Mouse (Mus musculus) layer of hippocampus, postnatal 36 days (tissue): ENCODE measurements around the gene Gm21970. TPM values are rescaled to one million over a fixed set of nuclear protein-coding genes. Genes with fewer than 3 reads are reported as not detected.

ENCODE experiments used
- DNase-seq, 2 experiments: peaks; one replicate each; pipeline ENCODE4 v3.0.0; 2022
- total RNA-seq, 2 experiments: library from RNA; stranded (reverse); gene quantifications; 2 replicates each; pipeline ENCODE4 v1.2.3; 2021

The Gm21970 gene
- not detected for total RNA-seq

DNA sequence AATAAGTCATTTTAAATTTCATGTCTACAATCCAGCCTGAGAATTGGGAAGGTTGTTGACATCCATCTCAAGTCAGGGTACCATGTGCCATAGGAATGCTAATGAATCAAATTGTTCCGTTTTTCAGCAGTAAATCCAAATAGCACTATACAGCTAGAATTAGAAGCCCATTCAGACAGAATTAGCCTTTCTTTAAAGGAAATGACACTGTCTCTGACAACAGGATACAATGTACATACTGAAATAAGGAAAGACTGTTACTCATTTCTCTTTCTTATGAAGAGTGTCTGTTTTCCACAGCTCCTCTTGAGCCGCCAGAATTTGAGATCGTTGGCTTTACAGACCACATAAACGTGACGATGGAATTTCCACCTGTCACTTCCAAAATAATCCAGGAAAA is at the start of gene Gm21970:
Gene Gm21970 (plus strand): TSS at position 301 of the 400 bp plus-strand sequence.
- no peak for DNase-seq

DNA sequence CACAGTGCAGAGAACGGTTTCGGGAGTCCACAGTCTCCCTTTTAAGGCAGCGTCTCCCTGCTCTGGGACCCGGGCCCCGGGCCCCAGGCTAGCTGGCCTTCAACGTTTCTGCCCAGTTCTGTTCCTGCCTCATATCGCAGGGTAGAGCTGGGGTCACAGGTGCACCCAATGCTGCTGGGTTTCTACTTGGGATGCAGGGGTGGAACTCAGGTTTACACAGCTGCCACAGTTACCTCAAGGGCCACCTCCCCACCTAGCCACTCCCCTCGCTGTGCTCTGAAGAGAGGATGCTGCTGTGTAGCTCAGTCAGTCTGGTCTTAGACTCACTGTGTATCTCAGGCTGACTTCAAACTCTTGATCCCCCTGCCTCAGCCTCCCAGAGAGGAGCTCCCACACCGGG is 45.0 kb upstream of the Gm21970 start:
- DNase-seq: no peak

DNA sequence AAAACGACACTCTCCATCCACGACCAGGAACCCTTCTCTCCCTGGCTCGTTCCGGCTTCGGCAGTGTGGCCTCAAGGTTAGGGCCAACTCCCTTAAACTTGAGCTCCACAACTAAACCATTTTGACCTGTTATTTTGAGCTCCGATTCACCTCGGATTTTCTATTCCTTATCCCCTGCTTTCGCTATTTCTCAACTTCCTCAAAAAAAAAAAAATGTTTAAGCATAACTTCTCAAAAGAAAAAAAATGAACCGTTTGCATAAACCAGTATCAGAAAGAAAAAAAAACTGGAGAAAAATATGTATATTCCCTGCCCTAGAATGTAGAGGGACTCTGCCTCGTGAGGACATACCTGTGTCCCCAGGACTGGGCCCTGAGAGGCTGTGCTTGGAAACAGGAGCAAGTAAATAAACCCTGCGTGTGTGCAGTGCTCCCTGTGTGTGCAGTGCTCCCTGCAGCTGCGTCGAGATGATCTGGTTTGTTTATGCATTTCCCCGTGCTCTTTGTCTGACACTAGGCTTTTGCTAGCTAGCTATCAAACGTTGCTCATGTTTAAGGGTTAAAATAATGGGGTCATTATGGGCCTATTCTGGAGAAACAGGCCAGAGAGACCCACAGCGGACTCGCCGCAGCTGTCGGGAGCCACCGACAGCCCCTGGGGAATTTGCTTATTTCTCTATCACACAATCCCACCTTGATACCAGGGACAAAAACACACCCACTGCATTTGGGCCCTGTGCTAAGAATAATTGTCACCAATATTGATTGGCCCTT is 43.8 kb upstream of the Gm21970 start:
- no peak for DNase-seq

DNA sequence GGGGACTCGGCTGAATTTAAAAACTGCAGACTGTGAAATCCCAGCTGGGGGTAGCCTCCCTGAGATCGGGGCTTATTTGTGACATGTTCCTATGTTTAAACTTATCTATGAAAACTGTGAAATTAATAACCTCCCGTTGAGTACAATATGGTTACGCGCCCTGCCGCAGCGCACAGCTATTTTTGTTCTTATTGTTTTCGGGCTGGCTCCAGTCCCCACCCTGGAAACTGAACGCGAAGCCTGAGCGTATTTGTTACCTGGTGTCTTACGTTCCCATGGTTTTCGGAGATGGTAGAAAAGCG is 43.3 kb upstream of the Gm21970 start:
- no peak for DNase-seq

DNA sequence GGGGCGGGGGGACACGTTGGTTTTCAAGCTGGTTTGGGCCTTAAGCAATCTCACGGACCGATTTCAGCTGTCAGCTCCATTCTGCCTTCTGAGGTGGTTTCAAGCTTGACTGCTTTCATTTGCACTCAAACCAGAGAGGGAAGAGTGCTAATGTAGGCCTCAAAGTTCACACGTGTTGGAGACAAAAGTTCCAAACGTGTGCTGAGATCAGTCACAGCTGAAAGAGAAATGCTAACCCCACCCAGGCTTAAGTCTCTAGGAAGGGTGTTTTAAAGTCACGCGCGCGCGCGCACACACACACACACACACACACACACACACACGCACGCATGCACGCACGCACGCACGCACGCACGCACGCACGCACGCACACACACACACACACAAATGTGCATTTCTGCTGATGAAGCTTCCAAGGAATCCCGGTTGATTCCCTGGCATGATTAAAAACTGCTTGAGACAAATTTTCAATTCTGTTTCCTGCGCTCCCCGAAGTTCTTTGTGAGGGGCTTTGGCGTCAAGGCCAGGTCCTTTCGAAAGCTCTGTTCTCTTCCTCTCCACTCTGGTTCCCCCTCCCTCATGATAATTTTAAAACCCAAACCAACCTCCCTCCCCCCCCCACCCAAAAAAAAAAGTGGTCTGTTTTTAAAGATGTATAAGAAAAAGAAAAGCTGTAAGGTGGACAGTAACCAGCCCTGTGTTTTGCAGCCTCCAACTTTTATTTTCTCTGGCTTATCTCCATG is 42.8 kb upstream of the Gm21970 start:
- DNase-seq: no peak

DNA sequence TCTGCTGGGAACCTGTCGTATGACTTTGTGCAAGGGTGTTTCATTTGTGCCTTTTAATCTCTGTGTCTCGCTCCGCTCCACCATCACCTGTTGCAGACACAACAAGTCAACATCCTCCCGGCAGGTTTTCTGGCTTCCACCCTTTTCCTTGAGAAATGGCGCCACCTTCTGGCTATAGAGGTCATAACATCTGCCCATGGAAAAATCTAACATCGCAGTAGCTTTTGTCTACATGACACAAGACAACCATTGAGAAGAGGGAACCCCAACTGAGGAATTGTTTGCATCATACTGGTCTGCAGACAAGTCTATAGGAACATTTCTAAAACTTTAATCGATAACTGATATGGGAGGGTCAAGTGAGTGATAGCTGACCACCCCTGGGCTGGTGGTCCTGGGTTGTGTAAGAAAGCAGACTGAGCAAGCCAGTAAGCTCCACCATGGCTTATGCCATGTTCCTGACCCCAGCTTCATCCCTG is 39.4 kb upstream of the Gm21970 start:
- DNase-seq: peak; percentile 55 to 75

DNA sequence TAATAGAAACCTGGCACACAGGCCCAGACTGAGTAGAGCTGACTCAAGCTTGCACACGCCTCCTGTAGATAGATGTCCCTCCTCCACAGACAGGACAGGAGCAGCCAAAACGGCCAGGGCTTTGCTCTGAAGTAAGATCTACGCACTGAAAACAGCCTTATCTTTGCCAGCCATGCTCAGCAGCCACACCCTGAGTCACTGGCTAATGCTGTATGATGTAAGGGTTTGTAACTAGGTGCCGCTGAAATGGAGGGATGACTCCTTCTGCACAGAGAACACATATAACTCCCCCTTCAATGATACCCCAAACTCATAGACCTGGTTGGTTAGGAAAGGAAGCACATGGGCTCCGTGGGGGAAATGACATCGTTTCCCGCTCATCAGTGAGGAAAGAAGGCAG is 38.8 kb upstream of the Gm21970 start:
- no peak for DNase-seq

DNA sequence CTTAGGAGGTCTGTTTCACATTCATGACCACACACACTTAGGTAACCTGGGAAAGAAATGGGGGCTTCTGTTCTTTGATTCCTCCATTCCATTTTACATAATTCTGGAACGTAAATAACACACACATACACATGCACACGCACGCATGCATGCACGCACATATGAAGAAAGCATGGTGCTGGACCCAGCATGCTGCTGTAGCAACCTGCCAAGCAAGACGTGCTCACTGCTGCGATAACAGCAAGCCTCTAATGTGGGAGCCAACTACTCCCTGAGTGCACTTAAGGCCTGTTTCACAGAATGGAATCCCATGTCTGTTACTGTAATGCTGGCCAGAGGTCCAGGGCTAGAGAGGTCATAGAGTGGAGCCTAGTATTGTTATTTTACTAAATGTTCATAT is 38.3 kb upstream of the Gm21970 start:
- DNase-seq: no peak

DNA sequence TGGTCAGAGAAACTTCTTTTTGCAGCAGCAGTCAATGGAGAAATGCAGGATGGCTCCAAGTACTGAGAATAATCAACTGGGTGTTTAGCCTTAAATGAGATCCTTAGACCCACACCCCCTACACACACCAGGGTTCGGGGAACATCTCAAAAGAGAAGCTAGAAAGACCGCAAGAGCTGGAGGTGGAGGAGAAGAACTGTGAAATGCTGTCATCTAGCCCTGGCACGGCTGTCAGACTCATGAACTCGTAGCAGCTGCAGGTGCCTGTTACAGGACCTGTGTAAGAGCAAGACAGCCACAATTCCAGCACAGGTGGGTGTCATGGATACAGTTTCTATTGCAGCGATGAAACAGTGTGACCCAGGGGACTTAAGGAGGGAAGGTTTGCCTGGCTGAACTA is 37.9 kb upstream of the Gm21970 start:
- DNase-seq: no peak

DNA sequence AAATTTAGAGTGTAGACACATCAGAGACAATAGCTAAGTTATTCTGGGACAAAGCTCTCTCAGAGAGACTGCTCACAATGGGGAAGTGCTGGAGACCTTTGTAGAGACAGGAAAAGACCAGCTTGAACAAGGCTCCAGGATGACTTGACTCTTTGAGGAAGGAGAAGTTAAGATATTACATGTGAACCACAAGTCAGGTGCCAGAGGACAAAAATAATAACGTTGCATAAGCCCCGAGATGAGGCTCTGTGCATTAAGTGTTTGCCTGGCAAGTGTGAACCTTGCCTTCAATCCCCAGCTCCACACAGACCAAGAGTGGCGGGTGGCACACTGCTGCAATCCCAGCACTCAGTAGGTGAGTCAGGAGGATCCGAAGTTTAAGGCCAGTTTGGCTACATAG is 36.9 kb upstream of the Gm21970 start:
- DNase-seq: no peak

DNA sequence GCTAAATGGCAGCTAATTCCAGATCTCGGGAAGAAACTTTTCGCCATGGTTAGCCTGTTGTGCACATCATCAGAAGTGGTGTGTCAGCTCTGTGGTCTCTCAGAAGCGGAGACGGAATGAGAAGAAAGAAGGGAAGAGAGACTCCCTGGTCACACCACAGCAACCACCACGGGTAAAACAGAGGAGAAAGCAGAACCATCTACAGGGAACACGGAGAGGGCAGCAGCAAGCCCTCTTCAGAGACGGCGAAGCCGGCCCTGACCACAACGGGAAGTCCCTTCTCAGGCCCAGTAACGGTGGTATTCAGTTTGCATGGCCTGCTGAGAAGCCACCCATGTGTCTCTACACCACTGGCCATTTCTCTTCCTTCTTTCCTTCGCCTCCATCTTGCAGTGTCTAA is 36.4 kb upstream of the Gm21970 start:
- no peak for DNase-seq

DNA sequence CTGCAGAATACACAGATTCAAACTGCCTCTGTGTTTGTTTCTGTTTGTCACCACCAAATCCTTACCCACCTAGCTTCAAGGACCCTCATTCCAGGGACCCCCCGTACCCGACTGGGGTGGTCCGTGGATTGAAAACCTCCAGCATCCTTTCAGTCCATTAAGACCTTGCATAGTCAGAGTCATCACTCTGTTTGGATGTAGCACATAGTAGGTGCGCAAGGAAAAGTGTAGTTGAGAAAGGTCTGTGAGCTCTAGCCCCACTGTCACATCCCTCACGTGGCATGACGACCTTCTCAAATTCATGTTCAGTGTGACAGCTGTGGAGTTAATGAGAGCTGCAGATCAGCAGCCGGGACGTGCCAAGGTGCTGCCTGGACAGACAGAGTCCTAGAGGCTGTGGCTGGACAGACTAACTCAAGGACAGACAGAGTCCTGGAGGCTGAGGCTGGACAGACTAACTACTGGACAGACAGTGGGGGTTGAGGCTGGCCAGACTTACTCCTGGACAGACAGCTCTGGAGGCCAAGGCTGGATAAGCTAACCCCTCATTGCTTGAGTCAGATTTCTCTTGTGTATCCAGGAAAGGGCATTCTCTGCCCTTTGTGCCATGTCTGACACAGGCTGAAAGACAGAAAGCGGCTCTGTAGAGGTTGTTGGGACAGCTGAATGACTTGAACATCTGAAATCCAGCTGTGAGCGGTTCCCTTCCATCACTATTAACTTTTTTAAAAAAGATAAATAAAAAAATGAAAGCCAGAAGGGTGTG is 34.6 kb upstream of the Gm21970 start:
- DNase-seq: no peak

DNA sequence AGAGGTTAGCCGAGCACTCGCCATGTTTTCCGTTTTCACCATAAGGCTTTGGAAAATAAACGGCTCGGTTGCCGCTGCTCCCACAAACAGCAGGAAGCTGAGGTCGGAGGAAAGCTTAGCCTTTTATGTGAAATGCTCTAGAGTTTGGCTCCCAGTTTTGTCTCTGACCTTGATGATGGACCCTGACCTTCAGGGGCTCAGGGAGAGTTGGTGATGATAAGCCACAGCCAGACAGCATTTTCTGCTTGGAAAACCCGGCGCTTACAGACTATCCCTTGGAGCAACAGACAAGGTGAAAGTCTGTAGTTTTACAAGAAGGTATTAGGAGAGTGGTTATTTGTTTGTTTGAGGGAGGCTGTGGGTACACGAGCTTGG is 34.0 kb upstream of the Gm21970 start:
- DNase-seq: no peak

DNA sequence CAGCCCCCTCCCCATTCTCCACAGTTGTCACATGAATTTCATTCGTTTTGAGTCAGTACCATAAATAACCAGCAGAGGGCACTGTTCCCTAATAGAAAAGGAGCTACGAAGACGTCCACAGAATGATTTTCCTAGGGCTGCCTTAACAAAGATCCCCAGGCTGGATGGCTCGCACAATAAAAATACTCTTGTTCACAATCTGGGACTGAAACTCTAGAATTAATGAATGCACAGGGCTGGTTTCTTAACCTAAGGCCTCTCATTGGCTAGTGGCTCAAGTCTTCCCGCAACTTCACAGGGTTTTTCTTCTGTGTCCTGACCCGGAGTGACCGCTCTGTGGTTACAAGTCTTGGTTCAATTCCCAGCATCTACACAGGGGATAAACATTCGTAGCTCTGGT is 33.0 kb upstream of the Gm21970 start:
- no peak for DNase-seq

DNA sequence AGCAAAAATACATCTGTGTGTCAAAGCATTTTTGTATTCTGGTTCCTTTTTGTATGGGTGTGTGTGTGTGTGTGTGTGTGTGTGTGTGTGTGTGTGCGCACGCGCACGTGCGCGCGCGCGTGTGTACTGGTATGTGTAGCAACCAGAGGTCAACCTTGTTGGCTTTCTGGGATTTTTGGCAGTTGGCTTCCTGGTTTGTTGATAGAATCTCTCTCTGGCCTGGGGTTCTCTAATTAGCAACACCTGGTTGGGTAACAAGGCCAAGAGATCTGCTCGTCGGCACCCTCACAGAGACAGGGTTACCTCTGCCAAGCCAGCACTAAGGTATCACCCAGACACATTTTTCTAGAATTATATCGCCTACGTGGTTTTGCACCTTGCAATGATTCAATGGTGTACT is 32.0 kb upstream of the Gm21970 start:
- no peak for DNase-seq

DNA sequence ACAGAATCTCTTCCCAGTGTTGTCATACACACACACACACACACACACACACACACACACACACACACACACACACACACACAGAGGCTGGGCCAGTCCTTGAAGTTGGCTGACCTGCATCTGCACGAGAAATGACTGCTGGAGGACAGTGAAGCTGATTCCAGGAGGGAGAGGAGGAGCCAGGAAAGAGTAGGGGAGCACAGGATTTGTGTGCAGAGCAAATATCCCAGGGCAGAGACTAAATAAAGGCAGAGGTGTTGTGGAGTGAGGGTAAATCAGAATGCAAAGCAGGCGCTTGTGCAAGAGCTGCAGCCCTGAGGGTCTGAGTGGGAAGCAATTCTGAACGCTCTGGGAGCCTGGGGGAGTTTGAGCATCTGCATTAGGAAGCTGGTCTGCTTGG is 31.4 kb upstream of the Gm21970 start:
- DNase-seq: no peak

DNA sequence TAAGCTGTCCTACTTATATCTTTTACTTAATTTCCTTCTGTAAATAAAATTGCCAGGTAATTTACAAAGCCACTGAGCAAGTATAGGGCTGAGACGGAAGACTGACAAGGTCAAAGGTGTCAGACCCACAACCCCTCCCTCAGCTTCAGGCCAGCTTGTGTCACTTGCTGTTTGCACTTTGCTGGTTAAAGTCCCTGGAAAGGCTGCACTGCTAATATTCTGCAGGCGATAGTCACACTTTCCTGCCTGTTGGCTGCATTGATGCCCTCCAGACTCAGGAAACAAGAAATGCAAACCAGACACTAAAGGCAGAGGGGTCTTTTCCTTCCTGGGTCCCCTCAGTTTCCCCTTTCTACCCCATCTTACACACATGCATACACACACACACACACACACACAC is 29.5 kb upstream of the Gm21970 start:
- no peak for DNase-seq

DNA sequence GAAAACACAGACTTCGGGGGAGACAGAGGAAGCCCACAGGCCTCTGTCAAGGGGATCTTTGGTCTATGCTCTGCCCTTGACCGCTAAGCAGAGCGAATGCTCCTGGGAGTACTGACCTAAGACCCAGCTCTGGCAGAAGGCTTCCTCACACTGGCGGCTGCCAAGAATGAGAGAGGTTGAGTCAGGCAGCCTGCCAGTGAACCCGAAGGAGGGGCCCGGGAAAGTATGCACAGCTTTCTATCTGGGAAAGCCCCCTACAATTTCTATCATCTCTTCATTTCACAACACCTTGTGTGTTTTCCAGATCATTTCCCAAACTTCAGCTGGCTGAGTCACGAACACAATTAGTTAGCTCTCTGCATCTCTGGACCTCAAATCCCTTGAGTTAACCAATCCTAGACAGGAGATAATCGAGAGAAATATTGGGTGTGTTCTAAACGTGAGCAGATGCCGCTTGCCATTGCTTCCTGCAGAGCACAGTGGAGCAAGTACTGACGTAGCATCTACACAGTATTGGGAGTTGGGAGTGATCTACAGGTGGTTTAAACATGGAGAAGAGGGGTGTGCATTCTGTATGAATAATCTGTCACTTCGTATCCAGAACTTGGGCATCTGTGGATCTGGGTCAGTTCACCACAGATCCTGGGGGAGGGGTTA is 28.8 kb upstream of the Gm21970 start:
- DNase-seq: no peak

DNA sequence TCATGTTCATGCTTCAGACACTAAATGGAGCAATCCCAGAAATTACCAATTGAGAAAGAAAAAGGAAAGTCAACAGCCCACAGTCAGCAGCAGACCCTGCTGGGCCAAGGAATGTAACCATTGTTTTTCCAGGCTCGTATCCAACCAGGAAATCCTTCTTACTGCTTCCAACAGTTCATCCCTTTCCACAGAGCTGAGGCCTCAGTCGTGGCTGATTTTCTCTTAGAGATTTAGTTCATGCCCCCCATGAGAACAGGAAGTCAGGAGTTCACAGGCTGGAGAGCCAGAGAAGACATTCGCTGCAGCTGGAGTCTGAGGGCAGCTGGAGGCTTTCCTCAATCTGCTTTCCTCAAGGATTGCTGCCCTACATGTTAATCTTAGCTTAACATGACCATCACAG is 28.0 kb upstream of the Gm21970 start:
- no peak for DNase-seq

DNA sequence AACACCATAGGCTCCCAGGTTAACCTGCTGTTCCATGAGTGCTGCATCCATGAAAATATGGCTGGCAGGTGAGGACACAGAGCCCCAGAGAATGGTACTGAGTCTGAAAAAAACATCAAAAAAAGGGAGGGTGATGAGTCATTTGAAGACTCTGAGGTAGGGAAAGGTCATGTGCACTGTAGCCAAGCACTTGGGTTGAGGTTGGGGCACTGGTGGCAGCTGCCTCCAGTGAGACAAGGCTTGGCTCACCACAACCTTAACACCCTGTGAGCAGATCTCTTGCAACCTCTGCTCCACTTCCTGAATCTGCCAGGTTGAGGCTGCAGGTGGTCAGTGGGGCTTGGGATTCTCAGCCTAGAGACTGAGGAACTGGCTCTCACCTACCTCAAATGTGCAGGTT is 25.0 kb upstream of the Gm21970 start:
- DNase-seq: no peak

DNA sequence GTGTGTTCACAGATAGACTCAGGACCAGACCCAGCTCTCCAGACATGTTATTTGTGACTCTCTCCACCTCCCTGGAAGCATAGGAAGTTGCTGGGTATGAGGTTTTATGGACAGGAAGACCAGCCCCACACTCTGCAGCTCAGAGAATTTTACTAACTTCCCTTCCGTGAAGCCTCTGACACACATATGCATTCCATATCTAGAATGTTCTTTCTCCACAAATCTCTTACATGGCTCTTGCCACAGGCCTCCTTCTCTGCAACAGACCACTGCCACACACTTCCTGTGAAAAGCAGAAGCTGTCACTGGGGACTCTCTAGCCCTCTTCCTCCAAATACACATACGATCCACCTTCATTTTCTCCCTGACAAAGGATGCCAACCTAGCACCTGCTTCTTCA is 24.5 kb upstream of the Gm21970 start:
- DNase-seq: no peak

DNA sequence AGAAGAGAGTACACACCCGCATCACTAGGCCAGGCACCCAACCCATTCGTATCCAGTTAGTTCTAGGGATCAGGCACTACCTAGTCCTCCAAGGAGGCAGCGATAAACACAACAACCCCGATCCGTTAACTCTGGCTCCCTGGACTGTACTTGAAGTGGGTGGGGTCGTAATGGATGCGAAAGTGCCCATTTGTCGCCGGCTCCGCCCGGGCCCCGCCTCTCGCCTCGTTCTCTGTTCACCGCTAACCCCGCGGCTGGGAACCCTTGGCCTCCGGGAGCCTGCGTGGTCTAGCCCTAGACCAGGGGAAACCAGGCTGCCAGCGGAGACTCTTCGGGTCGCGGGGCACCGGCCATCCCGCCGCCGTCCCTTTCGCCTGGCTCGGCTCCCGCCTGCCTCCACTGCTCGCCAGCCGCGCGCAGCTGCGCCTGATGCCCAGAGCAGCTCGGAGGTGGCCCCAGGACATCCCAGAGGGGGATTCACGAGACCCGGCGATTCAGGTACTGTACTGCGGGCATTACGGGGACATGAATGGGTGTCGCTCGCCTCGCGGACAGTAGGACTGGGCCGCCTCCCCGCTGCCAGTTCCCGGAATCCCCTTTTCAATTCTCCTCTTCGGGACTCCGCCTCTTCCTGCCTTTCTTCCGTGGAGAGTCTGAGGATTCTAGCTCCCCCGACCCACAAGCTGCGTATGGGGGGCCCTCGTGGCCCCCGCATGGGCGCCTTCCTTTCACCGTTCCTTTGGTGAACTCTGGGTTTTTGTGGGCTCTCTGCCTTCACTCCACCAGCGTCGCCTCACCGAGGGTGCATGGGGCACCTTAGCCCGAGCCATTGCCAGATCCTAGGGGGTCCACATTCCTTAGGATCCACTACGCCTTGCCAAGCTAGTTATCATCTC is 18.7 kb upstream of the Gm21970 start, which contains the start of gene Ifnar2:
Gene Ifnar2 (plus strand): TSS at position 207 of the 896 bp plus-strand sequence.
- DNase-seq: peak; percentile 78
